Mouse (Mus musculus) liver, postnatal 0 days (tissue): ENCODE measurements around the gene Cep55.

Source experiments
- CTCF ChIP-seq: sonication (generic); IDR thresholded peaks from 2 replicates; pipeline ENCODE4 v1.5.1; 2016; ENCODE audit warnings: antibody characterized with exemption, low read depth
- EP300 ChIP-seq: IDR thresholded peaks from 2 replicates; pipeline ENCODE4 v1.6.1; 2016; ENCODE audit warnings: antibody characterized with exemption, low read depth, mild to moderate bottlenecking

DNA sequence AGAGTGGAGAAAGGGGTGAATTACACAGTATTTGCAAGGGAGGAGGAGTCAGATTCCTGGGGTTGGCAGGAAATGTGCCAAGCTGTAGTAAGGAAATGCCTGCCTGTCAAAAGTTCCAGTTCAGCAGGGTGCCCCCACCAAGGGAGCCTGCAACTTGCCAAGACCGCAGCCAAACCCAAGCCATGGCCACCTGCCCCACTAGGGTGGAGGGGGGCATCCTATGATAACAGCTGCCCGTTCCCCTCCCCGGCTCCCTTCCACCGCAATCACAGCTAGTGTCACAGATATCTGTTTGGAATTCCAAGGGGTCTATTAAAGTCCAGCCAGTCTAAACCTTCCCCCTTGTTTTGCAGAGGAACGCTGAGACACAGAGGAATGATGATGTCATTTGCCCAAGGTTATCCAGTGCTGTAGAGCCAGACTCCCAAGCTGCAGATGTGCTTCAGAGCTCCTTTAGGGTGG, 12.5 kb upstream of the Cep55 start:
- TF ChIP-seq CTCF (no peak), EP300 (no peak)
